In the genomic region with DNA sequence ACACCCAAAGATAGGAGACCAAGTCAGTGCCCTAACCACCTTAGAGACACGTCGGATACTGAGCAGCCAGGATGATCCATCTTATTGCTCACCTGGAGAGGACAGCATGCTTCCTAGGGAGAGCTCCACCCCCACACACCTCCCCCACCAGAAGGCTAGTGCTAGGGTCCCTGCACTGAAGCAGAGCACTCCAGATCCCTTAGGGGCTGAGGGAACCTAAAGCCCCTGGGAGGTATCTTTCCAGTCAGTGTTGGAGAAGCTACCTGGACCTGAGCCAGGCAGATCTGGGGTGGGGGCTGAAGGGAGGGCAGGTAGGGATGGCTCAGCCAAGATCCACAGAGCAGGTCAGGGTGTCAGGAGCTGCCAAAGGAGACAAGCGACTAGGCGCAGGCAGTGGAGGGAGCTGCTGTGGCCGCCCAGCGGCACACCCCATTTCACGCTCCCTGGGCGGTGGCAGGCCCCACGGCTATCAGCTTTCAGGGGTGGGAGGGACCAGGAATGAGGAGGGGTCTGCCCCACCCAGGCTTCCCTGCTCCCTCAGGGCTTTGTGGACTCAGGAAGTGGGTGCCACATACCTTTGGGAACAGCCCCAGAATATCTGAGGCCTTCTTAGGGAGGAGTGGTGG, we compare ENCODE assay signal across 11 mouse cellular contexts. TPM values are rescaled to one million over a fixed set of nuclear protein-coding genes. Genes with fewer than 3 reads are reported as not detected.
DNase-seq lines count a peak whose midpoint lies in the region; ATAC-seq and TF ChIP-seq lines count a peak whose summit lies in the region.
"Had no signal": no experiment of that assay in that cellular context is flagged by ENCODE, and none has a peak within 500 bp of the region (broad histone marks: within the 10 kb centered on the region; RNA-seq: fewer than 3 reads in every experiment).

No protein-coding gene starts in this region.

- WGBS in forebrain, embryonic 10.5 days, result 38% methylated on average over 9 of the region's 9 CpGs
- WGBS in forebrain, embryonic 12.5 days, result 49% methylated on average over 9 of the region's 9 CpGs
- 15% methylated on average over 6 of the region's 9 CpGs for WGBS in kidney, embryonic 16.5 days
- WGBS in liver, embryonic 11.5 days, result 52% methylated on average over 9 of the region's 9 CpGs

- DNase-seq in forebrain, embryonic 10.5 days (ENCODE audit: extremely low spot score, low spot score), result no peak
- DNase-seq in kidney, adult 9 months, result no peak
- peak; percentile 66 for DNase-seq in 3134 (ENCODE audit: extremely low read depth, insufficient read length, low spot score)
- no peak for DNase-seq in liver, embryonic 11.5 days (ENCODE audit: low spot score)
- DNase-seq: forebrain, postnatal 0 days; liver, postnatal 0 days had no signal

- peaks cover 29% of the 10 kb centered on the region for H3K27me3 ChIP-seq in forebrain, embryonic 10.5 days (ENCODE audit: poor library complexity, severe bottlenecking)
- H3K27me3 ChIP-seq in forebrain, embryonic 12.5 days, result peaks cover 37% of the 10 kb centered on the region
- no peaks in the 10 kb centered on the region for H3K27me3 ChIP-seq in kidney, embryonic 16.5 days (ENCODE audit: insufficient read depth, low read length)
- peaks cover 3% of the 10 kb centered on the region; the same call in 1 of the 2 replicates for H3K27me3 ChIP-seq in liver, embryonic 11.5 days (replicated peaks; ENCODE audit: control insufficient read depth, insufficient read depth, low read length)

- H3K4me1 ChIP-seq in forebrain, embryonic 10.5 days, result peaks cover 20% of the 10 kb centered on the region
- H3K4me1 ChIP-seq in forebrain, embryonic 12.5 days, result peaks cover 12% of the 10 kb centered on the region
- peaks cover 34% of the 10 kb centered on the region for H3K4me1 ChIP-seq in kidney, embryonic 16.5 days (ENCODE audit: insufficient read depth, low read length)
- peaks cover 10% of the 10 kb centered on the region for H3K4me1 ChIP-seq in embryonic fibroblast, embryonic 13.5 days (ENCODE audit: control insufficient read depth, insufficient read depth, low read length)
- H3K4me1 ChIP-seq in liver, embryonic 11.5 days (replicated peaks; ENCODE audit: control insufficient read depth, insufficient read depth, low read length), result peaks cover 4% of the 10 kb centered on the region

- H3K27ac ChIP-seq in forebrain, embryonic 10.5 days, result peak overlapping the region; percentile 20; the same call in 1 of the 2 replicates
- no peak overlapping the region for H3K27ac ChIP-seq in forebrain, embryonic 12.5 days
- peak overlapping the region; percentile 35; the same call in 1 of the 2 replicates for H3K27ac ChIP-seq in kidney, embryonic 16.5 days (ENCODE audit: low read length)
- H3K27ac ChIP-seq in embryonic fibroblast, embryonic 13.5 days (ENCODE audit: insufficient read depth, low read length), result peak overlapping the region; percentile 63; the same call in 1 of the 2 replicates
- H3K27ac ChIP-seq in liver, embryonic 11.5 days (ENCODE audit: low read depth, low read length), result no peak overlapping the region
- H3K27ac ChIP-seq: heart, embryonic 13.5 days had no signal

- TF ChIP-seq POLR2A in embryonic fibroblast, embryonic 13.5 days (IDR thresholded peaks at IDR 0.05; ENCODE audit: low read depth, low read length), result no peak

- no peak for TF ChIP-seq CTCF in embryonic fibroblast, embryonic 13.5 days (IDR thresholded peaks at IDR 0.05; ENCODE audit: borderline replicate concordance, insufficient read depth, low read length)

- no peak overlapping the region for H3K4me3 ChIP-seq in forebrain, embryonic 10.5 days
- H3K4me3 ChIP-seq in forebrain, embryonic 12.5 days (replicated peaks), result no peak overlapping the region
- no peak overlapping the region for H3K4me3 ChIP-seq in kidney, embryonic 16.5 days (ENCODE audit: low read length)
- no peak overlapping the region for H3K4me3 ChIP-seq in embryonic fibroblast, embryonic 13.5 days (ENCODE audit: insufficient read depth, low read length)
- H3K4me3 ChIP-seq in liver, embryonic 11.5 days (ENCODE audit: low read depth, low read length), result no peak overlapping the region
- H3K4me3 ChIP-seq: heart, embryonic 13.5 days had no signal

- no peak overlapping the region for H3K9ac ChIP-seq in forebrain, embryonic 12.5 days
- H3K9ac ChIP-seq in kidney, embryonic 16.5 days (replicated peaks; ENCODE audit: low read length), result peak overlapping the region; percentile 47; the same call in 1 of the 2 replicates
- H3K9ac ChIP-seq in liver, embryonic 11.5 days (ENCODE audit: low read depth, low read length), result no peak overlapping the region
- H3K9ac ChIP-seq: forebrain, postnatal 0 days; liver, postnatal 0 days had no signal

- no peak for ATAC-seq in forebrain, embryonic 12.5 days (ENCODE audit: low FRiP score)
- ATAC-seq in kidney, embryonic 16.5 days (ENCODE audit: low FRiP score, low TSS enrichment), result peak; percentile 35; the same call in 1 of the 2 replicates
- ATAC-seq in liver, embryonic 11.5 days (replicated peaks; ENCODE audit: low FRiP score), result no peak
- ATAC-seq in frontal cortex, adult (ENCODE audit: low TSS enrichment), result no peak
- ATAC-seq: forebrain, postnatal 0 days; liver, postnatal 0 days had no signal

- no peaks in the 10 kb centered on the region for H3K9me3 ChIP-seq in forebrain, embryonic 10.5 days
- no peaks in the 10 kb centered on the region for H3K9me3 ChIP-seq in forebrain, embryonic 12.5 days
- H3K9me3 ChIP-seq in kidney, embryonic 16.5 days (ENCODE audit: low read length), result no peaks in the 10 kb centered on the region
- no peaks in the 10 kb centered on the region for H3K9me3 ChIP-seq in liver, embryonic 11.5 days (ENCODE audit: control insufficient read depth, low read length)
- H3K9me3 ChIP-seq: heart, embryonic 13.5 days had no signal

- H3K4me2 ChIP-seq in forebrain, embryonic 12.5 days, result no peak overlapping the region
- H3K4me2 ChIP-seq in kidney, embryonic 16.5 days (replicated peaks; ENCODE audit: low read depth, low read length), result no peak overlapping the region
- H3K4me2 ChIP-seq in liver, embryonic 11.5 days, result no peak overlapping the region
- H3K4me2 ChIP-seq: heart, embryonic 13.5 days had no signal

- no peaks in the 10 kb centered on the region for H3K36me3 ChIP-seq in forebrain, embryonic 10.5 days (replicated peaks)
- no peaks in the 10 kb centered on the region for H3K36me3 ChIP-seq in forebrain, embryonic 12.5 days (replicated peaks)
- H3K36me3 ChIP-seq in kidney, embryonic 16.5 days (ENCODE audit: insufficient read depth, low read length), result no peaks in the 10 kb centered on the region
- no peaks in the 10 kb centered on the region for H3K36me3 ChIP-seq in liver, embryonic 11.5 days (ENCODE audit: control insufficient read depth, insufficient read depth, low read length)
- H3K36me3 ChIP-seq: heart, embryonic 13.5 days had no signal

RNA-seq across cellular contexts. Expression of a gene that starts 2.1 kb away (rescaled TPM):
- polyA plus RNA-seq in forebrain, embryonic 10.5 days (2016; fragmentation: Nextera tagmentation; extraction: Ambion mirVana), result 10.4 and 10.6 TPM in 2 replicates
- 11.7 and 13.1 TPM in 2 replicates for polyA plus RNA-seq in forebrain, embryonic 12.5 days (2016; fragmentation: Nextera tagmentation; extraction: Ambion mirVana)
- 34.2 and 36.3 TPM in 2 replicates for polyA plus RNA-seq in kidney, embryonic 16.5 days (2015; fragmentation: Nextera tagmentation; extraction: Ambion mirVana)
- polyA plus RNA-seq in embryonic fibroblast, embryonic 13.5 days (2011; ENCODE audit: insufficient read length, low read depth, missing spikeins), result 55.2 and 55.8 TPM in 2 replicates
- 22.1 and 24.9 TPM in 2 replicates for polyA plus RNA-seq in liver, embryonic 11.5 days (2014; fragmentation: Nextera tagmentation; extraction: Ambion mirVana)

RNA-seq across cellular contexts. Expression of a gene that starts 15.4 kb away (rescaled TPM):
- not detected in 2 replicates for polyA plus RNA-seq in forebrain, embryonic 10.5 days (2016; fragmentation: Nextera tagmentation; extraction: Ambion mirVana)
- not detected in 2 replicates for polyA plus RNA-seq in forebrain, embryonic 12.5 days (2016; fragmentation: Nextera tagmentation; extraction: Ambion mirVana)
- polyA plus RNA-seq in kidney, embryonic 16.5 days (2015; fragmentation: Nextera tagmentation; extraction: Ambion mirVana), result not detected in 2 replicates
- polyA plus RNA-seq in embryonic fibroblast, embryonic 13.5 days (2011; ENCODE audit: insufficient read length, low read depth, missing spikeins), result not detected in 2 replicates
- not detected in 2 replicates for polyA plus RNA-seq in liver, embryonic 11.5 days (2014; fragmentation: Nextera tagmentation; extraction: Ambion mirVana)
- polyA plus RNA-seq: forebrain, postnatal 0 days; heart, embryonic 13.5 days; liver, postnatal 0 days had no signal

RNA-seq across cellular contexts. Expression of a gene that starts 15.5 kb away (rescaled TPM):
- polyA plus RNA-seq in forebrain, embryonic 10.5 days (2016; fragmentation: Nextera tagmentation; extraction: Ambion mirVana), result 0.86 and 1.1 TPM in 2 replicates
- polyA plus RNA-seq in forebrain, embryonic 12.5 days (2016; fragmentation: Nextera tagmentation; extraction: Ambion mirVana), result 0.85 and 1.2 TPM in 2 replicates
- 6.8 and 7.5 TPM in 2 replicates for polyA plus RNA-seq in kidney, embryonic 16.5 days (2015; fragmentation: Nextera tagmentation; extraction: Ambion mirVana)
- polyA plus RNA-seq in embryonic fibroblast, embryonic 13.5 days (2011; ENCODE audit: insufficient read length, low read depth, missing spikeins), result 15.2 and 16.8 TPM in 2 replicates
- 1.9 and 2.4 TPM in 2 replicates for polyA plus RNA-seq in liver, embryonic 11.5 days (2014; fragmentation: Nextera tagmentation; extraction: Ambion mirVana)

RNA-seq across cellular contexts. Expression of a gene that starts 28.1 kb away (rescaled TPM):
- polyA plus RNA-seq in forebrain, embryonic 10.5 days (2016; fragmentation: Nextera tagmentation; extraction: Ambion mirVana), result 57.4 and 67.1 TPM in 2 replicates
- polyA plus RNA-seq in forebrain, embryonic 12.5 days (2016; fragmentation: Nextera tagmentation; extraction: Ambion mirVana), result 38.8 and 42.2 TPM in 2 replicates
- 39.4 and 39.9 TPM in 2 replicates for polyA plus RNA-seq in kidney, embryonic 16.5 days (2015; fragmentation: Nextera tagmentation; extraction: Ambion mirVana)
- polyA plus RNA-seq in embryonic fibroblast, embryonic 13.5 days (2011; ENCODE audit: insufficient read length, low read depth, missing spikeins), result 25.5 and 32.3 TPM in 2 replicates
- polyA plus RNA-seq in liver, embryonic 11.5 days (2014; fragmentation: Nextera tagmentation; extraction: Ambion mirVana), result 35.7 and 38.8 TPM in 2 replicates

RNA-seq across cellular contexts. Expression of a gene that starts 37.7 kb away (rescaled TPM):
- polyA plus RNA-seq in forebrain, embryonic 10.5 days (2016; fragmentation: Nextera tagmentation; extraction: Ambion mirVana), result 998 and 1,002 TPM in 2 replicates
- polyA plus RNA-seq in forebrain, embryonic 12.5 days (2016; fragmentation: Nextera tagmentation; extraction: Ambion mirVana), result 689 and 709 TPM in 2 replicates
- polyA plus RNA-seq in kidney, embryonic 16.5 days (2015; fragmentation: Nextera tagmentation; extraction: Ambion mirVana), result 1,050 and 1,120 TPM in 2 replicates
- polyA plus RNA-seq in embryonic fibroblast, embryonic 13.5 days (2011; ENCODE audit: insufficient read length, low read depth, missing spikeins), result 327 and 340 TPM in 2 replicates
- 773 and 809 TPM in 2 replicates for polyA plus RNA-seq in liver, embryonic 11.5 days (2014; fragmentation: Nextera tagmentation; extraction: Ambion mirVana)

Comparison
In these comparisons a context has a peak if more than half of its experiments do, and no peak if none do; other contexts are left out.
1. H3K27ac ChIP-seq: peak in forebrain, embryonic 10.5 days (single experiment), kidney, embryonic 16.5 days (single experiment) and embryonic fibroblast, embryonic 13.5 days (single experiment); none in forebrain, embryonic 12.5 days (single experiment) and liver, embryonic 11.5 days (single experiment).